Mouse (Mus musculus) ovary, adult 18-20 months (tissue): ENCODE measurements at regions not wholly inside any gene's neighbourhood (a gene's known extent, or its start where the extent isn't known, plus 50 kb on each side); places are given as distances from the start of the nearest gene placed in this dataset.
A peak's percentile ranks its signal among the peaks of the same experiment; 100 is the strongest.

Experiments
- DNase-seq: peaks from one replicate; pipeline ENCODE4 v3.0.0; 2022; ENCODE audit warnings: low spot score, mixed read lengths

DNA sequence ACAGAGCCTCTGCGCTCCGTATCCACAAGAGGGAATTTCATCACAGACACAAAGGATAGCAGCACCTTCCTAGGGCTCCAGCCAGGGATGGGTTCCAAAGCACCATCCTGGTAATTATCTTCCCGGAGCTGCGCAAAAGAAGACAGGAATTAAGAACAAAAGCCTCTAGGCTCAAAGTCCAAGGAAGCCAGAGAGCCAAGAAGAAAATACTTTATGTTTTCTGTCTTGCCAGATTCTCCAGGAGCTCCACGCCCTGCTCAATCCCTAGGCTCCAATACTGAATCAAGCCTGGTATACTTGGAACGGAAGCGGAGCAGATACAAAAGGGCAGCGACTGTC, 54.4 kb downstream of the Irf2bpl start:
- no peak for DNase-seq

DNA sequence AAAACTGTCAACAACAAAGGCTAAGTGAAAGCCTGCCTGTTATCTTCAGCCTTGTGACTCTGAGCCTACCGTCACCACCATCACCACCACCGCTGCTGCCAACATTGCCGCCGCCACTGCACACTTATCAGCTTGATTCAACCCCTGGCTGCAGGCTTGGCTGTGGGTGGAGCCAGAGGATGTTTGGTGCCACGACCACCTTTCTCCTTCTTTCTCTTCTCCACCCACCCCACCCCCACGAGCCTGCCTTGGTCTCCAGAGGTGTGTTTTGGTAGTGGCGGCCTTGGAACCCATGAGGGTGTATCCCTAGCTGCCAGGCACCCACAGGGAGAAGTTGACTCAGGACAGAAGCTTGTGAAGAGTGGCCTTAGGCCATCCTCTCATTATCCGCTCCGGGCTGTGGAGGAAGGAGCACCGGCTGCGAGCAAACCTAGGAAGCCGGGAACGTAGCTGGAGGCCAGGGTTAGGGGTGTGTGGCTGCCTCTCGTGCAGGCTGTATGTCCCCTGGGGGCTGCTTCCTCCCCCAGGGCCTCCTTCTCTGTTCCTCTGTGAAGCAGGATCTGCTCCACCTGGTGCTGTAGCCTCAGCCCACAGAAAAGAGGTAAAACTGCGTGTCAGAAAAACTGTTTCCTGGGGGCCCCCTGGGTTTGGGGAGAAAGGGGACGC, 54.9 kb downstream of the Irf2bpl start:
- DNase-seq = no peak

- DNase-seq = no peak
Observed at GRCm38 (mm10) chr12:86827241-86827606, 57.4 kb downstream of the Irf2bpl start.

DNA sequence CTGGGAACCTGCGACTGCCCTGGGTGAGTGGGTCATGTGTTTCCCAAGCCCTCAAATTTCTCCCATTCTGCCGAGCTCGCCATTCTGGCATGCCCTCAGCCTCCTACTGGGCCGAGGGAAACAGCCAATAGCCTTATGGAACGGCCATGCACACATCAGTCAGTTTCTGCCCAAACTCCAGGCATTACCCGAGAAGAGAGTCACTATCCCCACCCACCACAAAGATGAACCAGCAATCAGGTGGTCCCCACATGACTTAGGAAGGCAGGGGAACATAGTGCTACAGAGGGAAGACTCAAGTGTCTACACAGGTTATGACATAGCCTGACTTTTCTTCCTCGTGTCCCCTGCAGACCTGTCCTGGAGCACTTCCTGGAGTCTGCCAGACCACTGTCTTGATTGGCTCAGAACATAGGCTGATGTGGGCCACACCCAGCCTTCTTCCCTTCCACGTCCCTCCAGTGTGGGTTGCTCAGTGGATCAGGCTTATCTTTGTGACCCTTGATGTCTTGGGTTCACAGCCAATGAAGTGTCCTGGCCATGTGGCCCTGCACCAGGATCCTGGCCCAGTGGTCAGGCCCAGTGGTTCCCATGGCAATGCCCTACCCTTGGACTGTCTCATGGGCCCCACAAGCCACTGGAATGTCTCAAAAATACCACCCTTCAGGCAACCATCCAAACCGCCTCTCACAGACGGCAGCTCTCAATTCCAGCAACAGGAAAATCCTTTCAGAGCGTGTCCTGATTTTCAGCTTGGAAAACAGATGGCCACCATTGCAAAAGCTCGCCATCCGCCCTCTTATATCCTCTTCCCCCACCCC, 58.0 kb downstream of the Irf2bpl start:
- DNase-seq = peak; percentile 77

DNA sequence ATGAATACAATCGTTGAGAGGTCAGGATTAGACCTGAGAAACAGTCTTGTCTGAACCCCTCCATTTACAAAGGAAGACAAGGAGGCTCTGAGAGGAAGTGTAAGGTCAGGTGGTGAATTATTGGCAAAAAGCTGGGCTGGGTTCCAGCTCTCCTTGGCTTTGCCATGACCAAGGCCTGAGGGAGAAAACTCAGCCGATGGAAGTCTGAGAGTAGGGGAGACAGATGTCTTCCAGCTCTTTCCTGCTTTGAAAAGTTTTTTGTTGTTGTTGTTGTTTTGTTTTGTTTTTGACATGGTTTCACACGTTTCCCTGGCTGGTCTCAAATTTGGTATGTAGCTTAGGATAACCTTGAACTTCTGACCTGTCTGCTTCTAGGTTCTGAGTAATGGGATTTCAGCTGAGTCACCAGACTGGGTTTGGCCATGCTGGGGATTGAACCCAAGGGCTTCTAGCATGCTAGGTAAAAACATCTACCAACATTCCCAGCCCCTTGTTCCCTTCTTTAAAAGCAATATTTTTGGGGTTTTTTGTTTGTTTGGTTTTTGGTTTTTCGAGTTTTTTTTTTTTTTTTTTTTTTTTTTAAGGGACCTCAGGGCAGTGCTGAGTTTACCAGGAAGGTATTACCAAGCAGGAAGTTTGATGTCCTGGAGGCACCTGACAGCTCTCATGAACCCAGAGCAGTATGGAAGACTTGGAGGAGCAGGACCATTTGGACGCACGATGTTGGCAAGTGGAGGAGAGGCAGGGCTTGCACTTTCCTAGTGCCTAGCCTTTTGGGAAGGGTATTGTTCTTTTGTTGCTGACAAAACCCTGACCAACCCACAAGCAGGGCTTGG, 58.8 kb downstream of the Irf2bpl start:
- no peak for DNase-seq

DNA sequence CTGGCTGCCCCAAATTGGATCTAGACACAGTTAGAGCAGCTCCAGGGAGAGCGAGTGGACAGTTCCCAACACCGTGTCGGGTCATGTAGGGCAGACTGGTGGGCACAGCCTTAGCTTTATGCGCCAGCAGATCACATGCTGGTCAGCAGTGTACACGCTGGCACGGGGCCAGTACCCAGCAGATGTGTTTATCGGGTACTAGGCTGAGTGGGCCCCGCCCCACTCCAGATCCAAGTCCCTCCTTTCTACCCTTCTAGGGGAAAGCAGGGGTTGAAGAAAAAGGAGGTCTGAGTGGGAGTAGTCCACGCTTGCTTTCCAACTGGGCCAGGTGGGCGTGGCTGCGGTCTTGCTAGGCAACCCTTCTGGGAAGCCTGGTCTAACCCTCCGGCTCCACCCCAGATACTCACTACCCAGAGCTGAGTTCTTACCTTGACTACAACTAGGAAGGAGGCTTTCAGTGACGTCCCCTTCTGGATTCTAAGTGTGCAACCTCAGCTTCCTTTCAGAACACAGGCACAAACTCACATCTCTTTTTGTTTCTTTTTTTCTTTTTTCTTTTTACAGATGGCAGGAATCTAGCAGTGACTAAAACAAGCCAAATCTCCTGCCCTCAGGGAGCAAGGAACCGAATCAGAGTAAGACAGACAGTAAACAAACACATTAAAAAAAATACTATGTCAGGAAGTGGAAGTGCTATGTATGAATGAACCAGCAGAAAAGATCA, 59.6 kb downstream of the Irf2bpl start:
- peak; percentile 93 for DNase-seq

GRCm38 (mm10) chr12:86823855-86824589, 60.6 kb downstream of the Irf2bpl start:
- DNase-seq = peak; percentile 92

DNA sequence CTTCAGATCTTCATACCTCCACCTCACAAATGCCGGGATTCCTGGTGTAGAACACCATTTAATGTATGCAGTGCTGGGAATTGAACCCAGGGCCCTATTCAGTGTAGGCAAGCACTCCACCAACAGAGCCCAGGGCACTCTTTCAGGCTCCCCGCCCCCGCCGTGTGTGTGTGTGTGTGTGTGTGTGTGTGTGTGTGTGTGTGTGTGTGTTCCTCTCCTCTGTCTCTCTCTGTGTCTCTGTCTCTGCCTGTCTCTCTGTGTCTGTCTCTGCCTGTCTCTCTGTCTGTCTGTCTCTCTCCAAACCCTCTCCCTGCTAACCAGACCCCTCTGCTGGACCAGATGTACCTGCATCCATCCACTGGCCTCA, 61.1 kb downstream of the Irf2bpl start:
- no peak for DNase-seq

- DNase-seq = no peak
Observed at GRCm38 (mm10) chr12:86821183-86821582, 63.4 kb downstream of the Irf2bpl start.

- DNase-seq = no peak
Observed at GRCm38 (mm10) chr12:86819568-86819967, 65.0 kb downstream of the Irf2bpl start.

- no peak for DNase-seq
Observed at GRCm38 (mm10) chr12:86819163-86819562, 65.4 kb downstream of the Irf2bpl start.

DNA sequence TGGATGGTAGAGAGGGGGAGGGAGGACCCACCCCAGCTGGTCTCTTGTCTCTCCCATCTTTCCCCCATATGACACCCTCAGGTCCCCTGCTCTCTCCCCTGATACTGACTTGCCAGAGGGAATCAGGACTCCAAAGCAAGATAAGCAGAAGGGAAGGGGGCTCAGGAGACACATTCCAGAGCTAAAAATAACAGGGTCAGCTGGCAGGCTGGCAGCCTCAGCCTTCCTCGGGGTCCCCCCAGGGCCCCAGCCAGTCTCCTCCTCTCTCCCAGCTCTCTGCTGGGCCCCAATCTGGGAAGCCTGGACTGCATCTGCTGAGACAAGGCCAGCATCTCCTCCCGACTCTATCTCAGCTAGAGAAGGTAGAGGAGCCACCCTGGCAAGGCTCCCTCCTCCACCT, 66.4 kb downstream of the Irf2bpl start:
- no peak for DNase-seq

GRCm38 (mm10) chr12:86816702-86817610, 67.6 kb downstream of the Irf2bpl start:
- DNase-seq = no peak

DNA sequence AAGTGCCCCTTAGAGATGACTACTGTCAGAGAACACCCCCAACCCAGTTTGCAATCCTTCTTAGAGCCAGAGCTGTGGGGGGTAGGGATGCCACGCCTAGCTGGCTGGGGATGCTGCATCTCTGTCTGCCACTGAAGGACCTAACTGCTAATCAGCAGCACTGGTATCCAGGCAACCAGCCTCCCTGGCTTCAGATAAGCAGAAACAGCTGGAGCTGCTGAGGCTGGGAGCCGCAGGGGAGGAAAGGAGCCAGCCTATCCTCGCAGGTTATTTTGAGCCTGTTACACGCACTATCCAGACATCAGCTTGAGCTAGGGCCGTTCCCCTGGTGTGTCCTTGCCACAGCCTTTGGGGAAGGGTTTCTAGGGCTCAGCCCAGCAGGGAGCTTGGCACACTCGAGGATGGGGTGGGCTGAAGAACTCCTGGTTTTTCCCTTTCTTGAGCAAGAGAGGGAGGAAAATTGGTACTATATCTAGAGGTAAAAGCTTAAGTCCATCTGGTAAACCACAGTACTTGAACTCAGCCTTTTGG, 68.4 kb downstream of the Irf2bpl start:
- DNase-seq = no peak

- no peak for DNase-seq
Observed at GRCm38 (mm10) chr12:86814740-86815139, 69.9 kb downstream of the Irf2bpl start.
